Mouse (Mus musculus) olfactory bulb, adult 2 months (tissue): ENCODE results near the gene Ppdpf.

Experiments
- CTCF ChIP-seq: fragments of 200-500 bp; IDR thresholded peaks from 2 replicates; pipeline ENCODE4 v1.5.1; 2012; ENCODE audit warnings: low read depth, mild to moderate bottlenecking, low read length, moderate library complexity; ENCODE audit not compliant: insufficient read depth
- POLR2A ChIP-seq: fragments of 200-500 bp; IDR thresholded peaks from 2 replicates; pipeline ENCODE4 v1.6.1; 2012; ENCODE audit warnings: mild to moderate bottlenecking, low read depth, low read length, moderate library complexity; ENCODE audit not compliant: insufficient read depth

DNA sequence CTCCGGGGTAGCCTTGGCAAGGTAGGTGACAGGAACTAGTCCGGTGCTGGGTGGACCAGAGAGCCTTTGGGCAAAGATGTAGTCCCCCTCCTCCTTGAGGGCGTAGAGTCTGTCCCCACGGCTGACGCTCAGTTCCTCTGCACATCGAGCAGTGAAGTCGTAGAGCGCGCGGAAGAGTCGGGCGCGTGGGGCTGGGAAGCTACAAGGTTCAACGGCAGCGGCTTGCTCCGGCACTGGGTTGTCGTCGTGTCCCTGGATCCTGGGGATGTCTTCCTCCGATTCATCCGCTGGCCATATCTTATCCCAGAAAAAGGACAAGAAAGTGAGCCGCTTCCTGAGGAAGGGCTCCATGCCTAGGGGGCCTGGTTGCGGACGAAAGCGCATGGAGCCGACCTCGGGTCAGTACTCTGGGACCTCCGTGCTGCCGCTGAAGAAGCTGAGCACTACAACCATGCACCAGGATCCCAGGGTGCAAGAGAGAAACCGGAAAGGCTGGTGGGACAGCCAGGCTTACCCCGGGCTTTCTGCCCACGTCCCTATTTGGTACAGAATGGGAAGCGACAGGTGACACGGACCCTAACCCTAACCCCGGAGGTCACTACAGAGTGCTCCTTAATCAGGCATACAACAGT, 25.5 kb downstream of the Ppdpf start:
- TF ChIP-seq CTCF (no peak), POLR2A (no peak)
